Mouse (Mus musculus) forebrain, embryonic 13.5 days (tissue): ENCODE results near the gene Upk1a. TPM values are rescaled to one million over a fixed set of nuclear protein-coding genes. Genes with fewer than 3 reads are reported as not detected.
A peak's percentile ranks its signal among the peaks of the same experiment; 100 is the strongest.

Experiments used
- ATAC-seq: fragments of 200-750 bp; cut with Nextera tagmentation; 2 replicates; pipeline ENCODE4 v1.8.0; 2017
- H3K27ac ChIP-seq: fragments of 300-500 bp; sonication (generic); 2 replicates; pipeline ENCODE4 v1.5.1; 2015; ENCODE audit warnings: inconsistent platforms, mild to moderate bottlenecking, moderate library complexity
- H3K27me3 ChIP-seq: fragments of 300-500 bp; sonication (generic); 2 replicates; pipeline ENCODE4 v1.6.1; 2015; ENCODE audit warnings: mild to moderate bottlenecking, inconsistent platforms
- H3K36me3 ChIP-seq: fragments of 300-500 bp; sonication (generic); 2 replicates; pipeline ENCODE4 v1.6.1; 2015; ENCODE audit warnings: mild to moderate bottlenecking, inconsistent platforms; ENCODE audit not compliant: poor library complexity, severe bottlenecking
- H3K4me1 ChIP-seq: fragments of 300-500 bp; sonication (generic); 2 replicates; pipeline ENCODE4 v1.6.1; 2015; ENCODE audit warnings: inconsistent platforms
- H3K4me2 ChIP-seq: fragments of 300-500 bp; sonication (generic); 2 replicates; pipeline ENCODE4 v1.6.1; 2015; ENCODE audit warnings: inconsistent platforms, mild to moderate bottlenecking, moderate library complexity
- H3K4me3 ChIP-seq: fragments of 300-500 bp; sonication (generic); 2 replicates; pipeline ENCODE4 v1.5.1; 2015; ENCODE audit warnings: mild to moderate bottlenecking, inconsistent platforms
- H3K9ac ChIP-seq: fragments of 300-500 bp; sonication (generic); 2 replicates; pipeline ENCODE4 v1.6.1; 2015; ENCODE audit warnings: mild to moderate bottlenecking, inconsistent platforms
- H3K9me3 ChIP-seq: fragments of 300-500 bp; sonication (generic); replicated peaks from 2 replicates; pipeline ENCODE4 v1.6.1; 2016; ENCODE audit warnings: inconsistent platforms
- WGBS: fragments of 180-500 bp; shearing (Covaris S2); methylation state at CpG from one replicate; pipeline ENCODE4 v1.1.7; 2015; 5-methylcytosine and 5-hydroxymethylcytosine counted together
- polyA plus RNA-seq: library from polyadenylated mRNA; unstranded; fragments of >200 nt; fragmentation: Nextera tagmentation; extraction: Ambion mirVana; gene quantifications from 2 replicates; pipeline ENCODE4 v1.2.1, GENCODE M21; 2015

The Upk1a gene
- 0.19 and 0.37 TPM in 2 replicates for polyA plus RNA-seq

- ATAC-seq = peak; percentile 16; the same call in 1 of the 2 replicates
- no peak within 1 kb of the TSS for H3K4me3 ChIP-seq
- H3K4me1 ChIP-seq = no peaks in the 10 kb centered on the region
- H3K36me3 ChIP-seq = peaks cover 24% of the 10 kb centered on the region
- 79% methylated on average over 8 of the region's 8 CpGs for WGBS
- H3K9me3 ChIP-seq = no peaks in the 10 kb centered on the region
- no peak within 1 kb of the TSS for H3K27ac ChIP-seq
- no peak within 1 kb of the TSS for H3K9ac ChIP-seq
- H3K27me3 ChIP-seq = no peaks in the 10 kb centered on the region
- H3K4me2 ChIP-seq = no peak within 1 kb of the TSS
Observed at GRCm38 (mm10) chr7:30612654-30613402, at the start of gene Upk1a. Gene Upk1a, minus strand, starts transcription at chr7:30612847.

GRCm38 (mm10) chr7:30649591-30650540 is 37.2 kb upstream of the Upk1a start, which contains the start of gene Rbm42:
Gene Rbm42, minus strand, starts transcription at chr7:30650317.
- H3K4me1 ChIP-seq = peaks cover 16% of the 10 kb centered on the region
- ATAC-seq = peak; percentile 100
- 0 out of 2 replicates have a peak within 1 kb of the TSS, but pooled peaks have one; percentile 52 for H3K27ac ChIP-seq
- peak within 1 kb of the TSS; percentile 75 for H3K4me3 ChIP-seq
- peak within 1 kb of the TSS; percentile 90 for H3K9ac ChIP-seq
- 1% methylated on average over 59 of the region's 59 CpGs for WGBS
- no peaks in the 10 kb centered on the region for H3K9me3 ChIP-seq
- peaks cover 71% of the 10 kb centered on the region for H3K36me3 ChIP-seq
- H3K4me2 ChIP-seq = peak within 1 kb of the TSS; percentile 94
- no peaks in the 10 kb centered on the region for H3K27me3 ChIP-seq

GRCm38 (mm10) chr7:30639083-30639482 is 26.4 kb upstream of the Upk1a start:
- 25% methylated on average over 4 of the region's 4 CpGs for WGBS
- Histone ChIP-seq H3K4me1 (peaks cover 4% of the 10 kb centered on the region; the same call in 1 of the 2 replicates), H3K27ac (no peak overlapping the region), H3K27me3 (peaks cover 50% of the 10 kb centered on the region), H3K4me3 (no peak overlapping the region), H3K4me2 (no peak overlapping the region), H3K9me3 (no peaks in the 10 kb centered on the region), H3K9ac (no peak overlapping the region), H3K36me3 (peaks cover 47% of the 10 kb centered on the region)
- ATAC-seq = no peak

- no peak for ATAC-seq
- Histone ChIP-seq H3K4me3 (no peak overlapping the region), H3K9ac (no peak overlapping the region), H3K27ac (no peak overlapping the region), H3K9me3 (no peaks in the 10 kb centered on the region), H3K4me1 (peaks cover 4% of the 10 kb centered on the region; the same call in 1 of the 2 replicates), H3K36me3 (peaks cover 20% of the 10 kb centered on the region), H3K4me2 (no peak overlapping the region), H3K27me3 (peaks cover 76% of the 10 kb centered on the region)
- WGBS = 28% methylated on average over 11 of the region's 11 CpGs
Observed at GRCm38 (mm10) chr7:30636395-30636794, 23.7 kb upstream of the Upk1a start.

- H3K4me1 ChIP-seq = peaks cover 4% of the 10 kb centered on the region; the same call in 1 of the 2 replicates
- peaks cover 14% of the 10 kb centered on the region for H3K36me3 ChIP-seq
- WGBS = 5% methylated on average over 5 of the region's 5 CpGs
- H3K9me3 ChIP-seq = no peaks in the 10 kb centered on the region
- H3K27ac ChIP-seq = no peak within 1 kb of the TSS
- peaks cover 82% of the 10 kb centered on the region for H3K27me3 ChIP-seq
- peak within 1 kb of the TSS; percentile 41 for H3K4me2 ChIP-seq
- H3K4me3 ChIP-seq = peak within 1 kb of the TSS; percentile 18
- no peak for ATAC-seq
- no peak within 1 kb of the TSS for H3K9ac ChIP-seq
Observed at GRCm38 (mm10) chr7:30635752-30636151, 23.1 kb upstream of the Upk1a start, which contains the start of gene Etv2. Gene Etv2, minus strand, starts transcription at chr7:30635852.

GRCm38 (mm10) chr7:30634621-30635020 is 22.0 kb upstream of the Upk1a start:
- WGBS = under 1% methylated on average over 20 of the region's 20 CpGs
- Histone ChIP-seq H3K4me3 (peak overlapping the region; percentile 18), H3K4me2 (peak overlapping the region; percentile 41), H3K27ac (no peak overlapping the region), H3K9me3 (no peaks in the 10 kb centered on the region), H3K36me3 (peaks cover 2% of the 10 kb centered on the region; the same call in 1 of the 2 replicates), H3K4me1 (peaks cover 4% of the 10 kb centered on the region; the same call in 1 of the 2 replicates), H3K9ac (no peak overlapping the region), H3K27me3 (peaks cover 92% of the 10 kb centered on the region)
- peak; percentile 55; the same call in 1 of the 2 replicates for ATAC-seq

- no peaks in the 10 kb centered on the region for H3K36me3 ChIP-seq
- ATAC-seq = no peak
- no peaks in the 10 kb centered on the region for H3K9me3 ChIP-seq
- no peak overlapping the region for H3K4me3 ChIP-seq
- peaks cover 94% of the 10 kb centered on the region for H3K27me3 ChIP-seq
- no peak overlapping the region for H3K9ac ChIP-seq
- no peak overlapping the region for H3K4me2 ChIP-seq
- no peak overlapping the region for H3K27ac ChIP-seq
- H3K4me1 ChIP-seq = peaks cover 4% of the 10 kb centered on the region; the same call in 1 of the 2 replicates
- WGBS = 5% methylated on average over 27 of the region's 27 CpGs
Observed at GRCm38 (mm10) chr7:30633762-30634412, 21.2 kb upstream of the Upk1a start.

- peaks cover 55% of the 10 kb centered on the region for H3K27me3 ChIP-seq
- no peak overlapping the region for H3K4me3 ChIP-seq
- peaks cover 4% of the 10 kb centered on the region for H3K36me3 ChIP-seq
- no peak overlapping the region for H3K4me2 ChIP-seq
- H3K27ac ChIP-seq = no peak overlapping the region
- no peak for ATAC-seq
- no peak overlapping the region for H3K9ac ChIP-seq
- no peaks in the 10 kb centered on the region for H3K9me3 ChIP-seq
- peaks cover 13% of the 10 kb centered on the region for H3K4me1 ChIP-seq
Observed at GRCm38 (mm10) chr7:30629013-30629412, 16.4 kb upstream of the Upk1a start.

GRCm38 (mm10) chr7:30626647-30627046 is 14.0 kb upstream of the Upk1a start:
- 86% methylated on average over 5 of the region's 5 CpGs for WGBS
- no peak overlapping the region for H3K9ac ChIP-seq
- H3K27me3 ChIP-seq = peaks cover 32% of the 10 kb centered on the region
- H3K36me3 ChIP-seq = peaks cover 27% of the 10 kb centered on the region
- no peak overlapping the region for H3K27ac ChIP-seq
- no peaks in the 10 kb centered on the region for H3K9me3 ChIP-seq
- peaks cover 13% of the 10 kb centered on the region for H3K4me1 ChIP-seq
- H3K4me3 ChIP-seq = no peak overlapping the region; the same call in 1 of the 2 replicates
- H3K4me2 ChIP-seq = peak overlapping the region; percentile 92; the same call in 1 of the 2 replicates
- peak; percentile 11; the same call in 1 of the 2 replicates for ATAC-seq

- Histone ChIP-seq H3K27ac (no peak within 1 kb of the TSS), H3K27me3 (peaks cover 24% of the 10 kb centered on the region), H3K4me2 (peak within 1 kb of the TSS; percentile 92), H3K9me3 (no peaks in the 10 kb centered on the region), H3K4me1 (peaks cover 13% of the 10 kb centered on the region), H3K9ac (peak within 1 kb of the TSS; percentile 88), H3K36me3 (peaks cover 33% of the 10 kb centered on the region), H3K4me3 (peak within 1 kb of the TSS; percentile 71)
- ATAC-seq = peak; percentile 93
- 2% methylated on average over 44 of the region's 44 CpGs for WGBS
Observed at GRCm38 (mm10) chr7:30625530-30626384, 13.1 kb upstream of the Upk1a start, which contains the start of gene Cox6b1. Gene Cox6b1, minus strand, starts transcription at chr7:30626151.
